Mouse (Mus musculus) cerebellum, adult 8-10 months (tissue): ENCODE results near the gene Mcur1.

Experiments
- DNase-seq: peaks from one replicate; pipeline ENCODE4 v3.0.0; 2022

The Mcur1 gene

GRCm38 (mm10) chr13:43524491-43525362, 35.3 kb downstream of the Mcur1 start:
- DNase-seq = no peak

GRCm38 (mm10) chr13:43523906-43524480, 36.0 kb downstream of the Mcur1 start:
- no peak for DNase-seq

GRCm38 (mm10) chr13:43521940-43522339, 38.1 kb downstream of the Mcur1 start:
- DNase-seq = no peak

GRCm38 (mm10) chr13:43519251-43519650, 40.7 kb downstream of the Mcur1 start:
- no peak for DNase-seq

- DNase-seq = no peak
Observed at GRCm38 (mm10) chr13:43517371-43517770, 42.6 kb downstream of the Mcur1 start.

GRCm38 (mm10) chr13:43516931-43517330, 43.1 kb downstream of the Mcur1 start:
- no peak for DNase-seq

- DNase-seq = no peak
Observed at GRCm38 (mm10) chr13:43516119-43516518, 43.9 kb downstream of the Mcur1 start.

- no peak for DNase-seq
Observed at GRCm38 (mm10) chr13:43514950-43515358, 45.0 kb downstream of the Mcur1 start.

GRCm38 (mm10) chr13:43512736-43513135, 47.3 kb downstream of the Mcur1 start:
- no peak for DNase-seq

- no peak for DNase-seq
Observed at GRCm38 (mm10) chr13:43505798-43506197, 54.2 kb downstream of the Mcur1 start.

- DNase-seq = no peak
Observed at GRCm38 (mm10) chr13:43503395-43503850, 56.6 kb downstream of the Mcur1 start.

GRCm38 (mm10) chr13:43501601-43502000, 58.4 kb downstream of the Mcur1 start:
- DNase-seq = no peak

- DNase-seq = no peak
Observed at GRCm38 (mm10) chr13:43500483-43500850, 59.5 kb downstream of the Mcur1 start.

- DNase-seq = no peak
Observed at GRCm38 (mm10) chr13:43499731-43500482, 60.1 kb downstream of the Mcur1 start.

GRCm38 (mm10) chr13:43498849-43499248, 61.1 kb downstream of the Mcur1 start:
- DNase-seq = no peak

GRCm38 (mm10) chr13:43497769-43498168, 62.2 kb downstream of the Mcur1 start:
- no peak for DNase-seq

GRCm38 (mm10) chr13:43496660-43497059, 63.3 kb downstream of the Mcur1 start:
- DNase-seq = no peak

GRCm38 (mm10) chr13:43495645-43496044, 64.3 kb downstream of the Mcur1 start:
- DNase-seq = no peak

- DNase-seq = no peak
Observed at GRCm38 (mm10) chr13:43493725-43494124, 66.3 kb downstream of the Mcur1 start.

GRCm38 (mm10) chr13:43493058-43493481, 66.9 kb downstream of the Mcur1 start:
- DNase-seq = no peak
